Mouse (Mus musculus) left cerebral cortex, adult 2 months (tissue): ENCODE results near the gene Sh3bp4. TPM values are rescaled to one million over a fixed set of nuclear protein-coding genes. Genes with fewer than 3 reads are reported as not detected.

Experiments
- DNase-seq, 2 experiments: peaks; one replicate each; pipeline ENCODE4 v3.0.0; 2021 to 2022; ENCODE audit warnings: low spot score in 2 of 2, mixed read lengths in 1 of 2; ENCODE audit errors: extremely low spot score in 1 of 2
- H3K27ac ChIP-seq: fragments of 200-600 bp; 2 replicates; pipeline ENCODE4 v1.8.1; 2022
- H3K4me3 ChIP-seq: fragments of 200-600 bp; 2 replicates; pipeline ENCODE4 v1.8.1; 2022
- CTCF ChIP-seq: fragments of 200-600 bp; IDR thresholded peaks from 2 replicates; pipeline ENCODE4 v1.8.1; 2022; ENCODE audit warnings: antibody characterized with exemption, mild to moderate bottlenecking, moderate library complexity
- intact Hi-C: fragments of 180-260 bp; cut with DNase I; formaldehyde crosslinking; loops from one replicate; pipeline ENCODE4 v1.15.1; 2025
- total RNA-seq, 2 experiments: library from RNA; stranded (reverse); gene quantifications; 2 replicates each; pipeline ENCODE4 v1.2.3; 2021

The Sh3bp4 gene
- total RNA-seq, 2 experiments from 2014 or later: 15.6 to 19.5 TPM

DNA sequence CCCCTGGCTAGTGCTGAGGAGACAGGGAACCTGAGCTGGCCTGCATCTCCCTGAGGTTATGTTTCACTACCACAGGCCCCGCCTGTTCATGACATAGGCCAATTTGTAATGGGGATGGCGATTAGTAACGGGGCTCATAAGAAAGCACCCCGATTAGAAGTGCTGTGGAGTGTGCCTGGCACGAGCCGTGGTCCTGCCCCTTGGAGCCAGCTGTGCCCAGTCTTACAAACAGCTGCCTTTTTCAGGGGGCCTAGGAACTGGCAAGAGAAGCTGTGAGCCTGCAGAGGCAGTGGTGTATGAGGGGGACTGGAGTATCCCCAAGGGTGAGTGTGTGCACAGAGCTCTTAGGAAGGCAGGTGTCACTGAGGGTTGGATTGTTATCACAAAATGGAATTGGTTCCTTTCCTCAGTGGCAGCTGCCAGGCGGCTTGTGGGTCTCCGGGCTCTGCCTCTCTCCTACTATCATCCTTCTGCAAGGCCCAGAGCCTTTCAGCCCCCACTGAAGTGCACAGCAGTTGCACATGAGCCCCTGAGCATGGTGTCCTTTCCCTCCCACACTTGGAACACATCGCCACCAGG, 16.4 kb downstream of the Sh3bp4 start:
- intact Hi-C loops: no loop called here
- no peak for DNase-seq
- Histone ChIP-seq H3K27ac (no peak overlapping the region), H3K4me3 (no peak overlapping the region)
- no peak for TF ChIP-seq CTCF

DNA sequence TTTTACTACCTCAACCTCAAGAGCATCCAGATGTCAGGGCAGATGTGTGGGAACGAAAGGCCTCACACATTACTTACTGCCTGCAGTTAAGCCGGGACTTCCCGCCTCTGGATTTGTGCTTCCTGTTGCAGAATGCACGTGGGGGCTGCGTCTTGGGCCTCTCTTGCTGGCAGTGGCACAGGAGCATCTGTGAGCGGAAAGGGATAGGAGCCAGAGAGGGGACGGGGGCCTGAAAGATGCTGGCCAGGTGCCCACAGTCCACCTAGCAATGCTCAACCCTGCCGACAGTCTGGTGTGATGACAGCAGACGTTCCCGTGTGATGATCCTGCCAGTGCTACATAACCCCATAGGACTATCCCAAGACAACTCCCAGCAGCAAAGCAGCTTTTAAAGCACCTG, 17.9 kb downstream of the Sh3bp4 start:
- TF ChIP-seq CTCF: no peak
- no peak overlapping the region for H3K4me3 ChIP-seq
- no peak overlapping the region for H3K27ac ChIP-seq
- intact Hi-C loops: no loop called here
- no peak for DNase-seq

DNA sequence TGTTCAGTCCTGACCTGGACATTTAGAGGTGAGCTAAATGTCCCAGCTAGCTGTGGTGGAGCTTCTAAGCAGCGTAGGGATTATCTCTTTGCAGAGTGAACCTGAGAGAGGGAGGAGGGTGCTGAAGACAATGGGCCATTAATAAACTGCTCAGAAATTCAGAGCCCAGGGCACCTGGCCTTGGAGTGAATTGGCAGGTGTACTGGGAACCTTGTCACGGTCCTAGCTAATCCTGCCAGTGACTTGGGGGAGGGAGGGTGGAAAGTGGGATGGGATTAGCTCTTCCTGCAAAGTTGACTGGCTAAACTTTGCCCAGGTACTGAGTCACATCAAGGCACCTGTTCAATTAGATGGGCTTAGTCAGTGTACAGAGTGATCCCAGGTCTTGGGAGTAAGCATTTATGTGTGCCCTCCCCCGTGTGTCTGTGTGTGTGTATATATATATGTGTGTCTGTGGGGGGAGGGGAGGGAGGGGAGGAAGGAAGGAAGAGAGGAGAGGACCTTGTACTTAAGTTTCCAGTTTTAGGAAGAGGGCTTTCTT, 18.6 kb downstream of the Sh3bp4 start:
- Histone ChIP-seq H3K27ac (no peak overlapping the region), H3K4me3 (no peak overlapping the region)
- no peak for DNase-seq
- intact Hi-C loops: no loop called here
- TF ChIP-seq CTCF: no peak

DNA sequence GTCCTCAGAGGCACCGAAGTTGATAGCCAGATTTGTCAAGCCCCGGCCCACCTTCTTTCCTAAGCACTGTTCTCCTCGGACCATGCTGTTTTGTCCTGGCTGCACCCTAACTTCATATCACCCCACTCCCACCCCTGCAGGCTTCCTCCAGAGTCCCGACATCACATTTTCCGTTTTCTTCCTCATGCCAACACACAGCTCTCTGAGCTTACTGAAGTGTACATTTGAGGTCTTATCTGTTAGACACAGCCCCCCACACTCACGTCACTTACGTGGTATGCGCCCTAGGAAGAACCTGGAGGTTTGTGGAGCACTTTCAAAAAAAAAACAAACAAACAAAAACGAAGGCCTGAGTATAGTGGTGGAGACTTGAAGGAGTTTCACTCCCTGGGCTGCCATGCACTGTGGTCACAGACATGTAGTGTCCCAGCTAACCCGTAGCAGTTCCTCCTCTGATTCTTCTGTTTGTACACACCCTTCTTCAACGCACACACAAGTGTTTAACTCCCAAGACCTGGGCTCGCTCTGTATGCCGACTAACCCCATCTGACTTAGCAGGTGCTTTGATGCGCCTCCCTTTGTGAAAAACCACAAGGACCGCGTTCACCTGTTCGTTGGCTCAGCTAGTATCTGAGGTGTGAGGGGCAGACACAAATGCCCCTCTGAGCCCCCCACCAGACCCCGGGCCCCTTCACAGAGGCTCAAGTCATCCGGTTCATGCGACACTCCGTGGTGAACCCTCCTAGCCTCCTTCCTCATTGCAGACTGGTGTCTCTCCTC, 19.8 kb downstream of the Sh3bp4 start:
- Histone ChIP-seq H3K4me3 (no peak overlapping the region), H3K27ac (no peak overlapping the region)
- intact Hi-C loops: no loop called here
- DNase-seq: no peak
- TF ChIP-seq CTCF: no peak

DNA sequence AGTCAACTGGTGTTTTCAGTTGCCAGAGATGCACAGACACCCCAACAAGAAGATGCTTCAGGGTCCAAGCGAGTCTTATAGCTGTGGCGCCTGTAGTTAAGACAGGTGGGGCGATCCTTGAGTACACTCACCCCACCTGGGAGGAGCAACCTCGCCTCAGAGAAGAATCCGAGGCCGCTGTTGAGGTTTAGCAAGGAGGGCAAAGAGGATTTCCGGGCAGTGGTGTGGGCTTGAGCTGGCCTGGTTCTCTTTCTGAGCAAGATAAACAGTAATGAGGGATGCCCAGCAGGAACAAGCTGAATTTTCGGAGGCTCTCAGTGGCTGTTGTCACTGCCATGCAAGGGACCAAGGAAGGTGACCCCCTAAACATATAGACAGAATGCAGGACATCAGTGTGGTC, 20.5 kb downstream of the Sh3bp4 start:
- intact Hi-C loops: no loop called here
- no peak for TF ChIP-seq CTCF
- DNase-seq: no peak
- no peak overlapping the region for H3K27ac ChIP-seq
- no peak overlapping the region for H3K4me3 ChIP-seq

DNA sequence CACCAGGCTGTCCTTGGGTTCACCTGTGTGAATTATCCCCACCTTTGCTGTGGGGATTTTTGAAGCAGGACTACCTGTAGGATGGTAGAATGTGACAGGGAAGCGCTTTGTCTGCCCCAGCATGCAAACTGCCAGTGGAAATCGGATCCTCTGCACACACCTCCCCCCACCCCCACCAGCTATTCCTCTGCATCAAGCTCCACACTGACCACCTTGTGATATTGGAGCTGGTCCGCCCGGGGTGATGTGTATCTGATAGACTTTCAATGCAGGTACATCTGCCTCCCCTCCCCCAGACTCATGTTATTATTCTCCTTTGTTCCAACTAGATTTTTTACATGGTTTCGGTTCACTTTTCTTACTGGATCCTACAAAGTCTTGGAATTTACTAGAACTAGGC, 21.8 kb downstream of the Sh3bp4 start:
- H3K4me3 ChIP-seq: no peak overlapping the region
- TF ChIP-seq CTCF: no peak
- DNase-seq: no peak
- H3K27ac ChIP-seq: peak overlapping the region; percentile 63
- intact Hi-C loops: no loop called here

DNA sequence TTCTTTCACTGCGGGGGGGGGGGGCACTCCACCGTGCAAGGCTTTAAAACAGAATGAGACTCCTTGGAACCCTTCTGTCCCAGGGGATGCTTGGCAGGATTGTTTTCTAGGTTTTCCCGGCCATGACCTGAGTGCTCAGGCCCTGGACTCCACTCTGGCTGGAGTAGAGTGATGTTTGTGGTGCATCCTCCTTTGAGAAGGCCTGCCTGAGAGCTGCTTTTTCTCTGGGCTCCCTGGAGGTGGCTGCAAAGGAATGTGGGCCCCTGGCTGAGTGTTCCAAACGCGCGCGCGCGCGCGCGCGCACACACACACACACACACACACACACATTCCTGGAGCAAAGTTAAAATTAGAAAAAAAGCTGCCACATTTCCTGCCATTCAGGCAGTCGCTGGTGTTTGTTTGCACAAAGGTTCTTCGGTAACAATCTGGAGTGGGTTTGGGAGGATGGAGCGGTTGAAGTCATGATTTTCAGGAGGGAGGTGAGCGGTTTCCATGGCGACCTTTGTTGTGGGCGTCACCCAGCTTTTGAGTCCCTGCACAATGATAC, 22.3 kb downstream of the Sh3bp4 start:
- intact Hi-C loops: no loop called here
- Histone ChIP-seq H3K4me3 (no peak overlapping the region), H3K27ac (peak overlapping the region; percentile 70)
- no peak for TF ChIP-seq CTCF
- peak; percentile 65 to 77 for DNase-seq

DNA sequence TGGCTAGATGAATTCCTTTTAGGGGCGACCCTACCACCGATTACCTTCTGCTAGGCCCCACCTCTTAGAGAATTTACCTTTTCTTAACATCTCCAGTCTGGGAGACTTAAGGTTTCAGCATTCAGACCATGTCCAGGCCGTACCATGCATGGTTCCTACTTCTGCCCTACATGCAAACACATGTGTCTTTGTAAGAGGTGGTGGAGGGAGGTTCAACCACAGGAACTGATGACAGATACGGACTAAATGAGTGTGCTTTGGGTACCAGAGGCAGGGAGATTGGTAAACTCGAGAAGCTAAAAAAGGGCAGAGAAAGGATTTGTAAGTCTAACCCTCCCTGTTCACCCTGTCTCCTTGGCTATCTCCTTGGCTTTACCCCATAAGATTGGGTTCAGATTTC, 23.5 kb downstream of the Sh3bp4 start:
- DNase-seq: no peak
- no peak overlapping the region; the same call in 1 of the 2 replicates for H3K27ac ChIP-seq
- intact Hi-C loops: no loop called here
- TF ChIP-seq CTCF: no peak
- H3K4me3 ChIP-seq: no peak overlapping the region

DNA sequence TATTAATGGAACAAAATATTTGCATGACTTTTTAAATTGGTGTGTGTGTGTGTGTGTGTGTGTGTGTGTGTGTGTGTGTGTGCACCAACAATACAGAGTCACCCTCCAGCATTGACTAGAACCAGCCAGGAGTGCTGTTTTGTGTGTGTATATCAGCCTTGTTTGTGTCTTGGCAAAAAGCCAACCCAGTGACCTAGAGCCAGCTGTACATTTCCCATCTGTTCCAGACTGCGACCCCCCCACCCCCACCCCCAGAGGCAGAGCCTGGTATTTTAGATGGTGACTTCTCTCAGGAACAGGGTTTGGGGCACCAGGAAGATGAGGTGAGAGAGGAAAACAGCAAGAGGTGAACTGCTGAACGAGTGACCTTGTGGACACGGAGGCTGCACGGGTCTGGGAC, 24.2 kb downstream of the Sh3bp4 start:
- Histone ChIP-seq H3K27ac (no peak overlapping the region), H3K4me3 (no peak overlapping the region)
- no peak for DNase-seq
- TF ChIP-seq CTCF: no peak
- intact Hi-C loops: no loop called here

DNA sequence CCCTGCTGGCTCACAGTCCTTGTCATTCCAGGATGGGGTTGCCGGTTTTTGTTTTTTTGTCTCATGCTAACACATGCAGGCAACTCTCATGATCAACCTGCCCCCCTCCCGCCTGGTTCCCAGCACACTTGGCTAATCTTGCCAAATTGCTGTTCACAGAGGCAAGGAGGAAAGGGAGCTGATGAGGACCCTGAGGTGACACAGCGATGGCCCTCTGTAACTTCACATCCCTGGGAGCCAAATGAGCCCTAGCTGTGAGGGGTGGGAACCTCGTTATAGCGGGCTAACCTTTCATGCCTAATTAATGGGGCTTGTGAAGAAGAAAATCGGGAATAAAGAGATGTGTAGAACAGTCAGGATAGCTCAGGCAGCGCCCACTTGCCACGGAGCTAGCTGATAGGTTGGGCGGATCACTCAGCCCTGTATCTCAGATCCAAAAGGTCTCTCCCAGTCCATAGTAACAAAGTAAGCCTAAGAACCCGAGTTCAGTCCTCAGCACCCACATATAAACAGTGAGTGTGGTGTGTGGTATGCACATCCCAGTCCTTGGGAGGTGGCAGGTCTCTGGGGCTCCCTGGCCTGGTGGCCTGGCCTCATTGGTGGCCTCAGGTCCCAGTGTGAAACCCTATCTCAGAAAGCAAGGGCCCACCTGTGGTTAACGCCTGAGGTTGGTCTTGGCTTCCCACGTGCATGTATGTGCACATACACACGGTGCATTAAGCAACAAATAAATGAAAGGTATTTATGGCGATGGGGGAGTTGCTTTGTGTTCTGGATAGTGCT, 25.6 kb downstream of the Sh3bp4 start:
- H3K27ac ChIP-seq: no peak overlapping the region
- no peak for DNase-seq
- intact Hi-C loops: no loop called here
- no peak overlapping the region for H3K4me3 ChIP-seq
- no peak for TF ChIP-seq CTCF

DNA sequence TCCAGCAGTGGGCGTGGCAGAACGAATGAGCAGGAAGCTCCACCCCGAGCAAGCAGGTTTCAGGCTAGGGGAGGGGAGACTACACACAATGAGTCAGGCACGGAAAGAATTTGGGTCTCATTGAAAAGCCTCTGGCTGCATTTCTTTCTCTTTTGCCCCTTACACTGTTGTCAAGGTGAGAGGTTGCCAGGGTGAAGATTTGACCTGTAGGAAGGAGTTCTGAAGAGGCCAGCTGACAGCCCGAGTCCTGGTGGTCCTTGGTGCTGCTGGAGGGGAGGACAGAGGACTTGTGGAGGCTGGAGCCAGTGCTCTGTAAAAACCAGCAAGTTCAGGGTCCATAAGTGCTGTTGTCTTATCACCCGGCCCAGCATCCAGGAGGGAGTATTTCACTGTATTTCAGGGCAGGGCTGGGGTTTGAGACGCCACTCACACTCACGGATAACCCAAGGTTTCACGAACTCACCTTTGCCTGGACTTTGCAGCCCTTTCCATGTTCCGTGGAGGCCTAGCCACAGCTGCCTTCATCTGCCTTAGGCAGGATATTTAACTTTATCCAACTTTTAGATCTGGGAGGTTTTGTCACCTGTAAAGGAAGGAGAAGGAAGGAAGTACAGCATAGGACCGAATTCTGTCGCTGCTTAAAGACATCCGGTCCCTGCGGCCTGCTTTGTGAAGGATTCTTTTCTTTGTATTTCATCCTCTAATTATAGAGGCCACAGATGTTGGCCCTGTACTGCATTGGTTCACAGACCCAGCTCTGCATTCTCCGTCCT, 32.2 kb downstream of the Sh3bp4 start:
- DNase-seq: no peak
- no peak for TF ChIP-seq CTCF
- intact Hi-C loops: no loop called here
- Histone ChIP-seq H3K27ac (no peak overlapping the region), H3K4me3 (no peak overlapping the region)
